Mouse (Mus musculus) heart, adult 2 months (tissue): ENCODE results near the gene Elmo1.
A peak's percentile ranks its signal among the peaks of the same experiment; 100 is the strongest.

ENCODE experiments used
- CTCF ChIP-seq: fragments of 200-600 bp; IDR thresholded peaks from 2 replicates; pipeline ENCODE4 v1.8.1; 2022; ENCODE audit warnings: antibody characterized with exemption, mild to moderate bottlenecking, moderate library complexity
- EP300 ChIP-seq: fragments of 200-500 bp; IDR thresholded peaks from 2 replicates; pipeline ENCODE4 v1.6.1; 2011; ENCODE audit warnings: low read depth, low read length, control low read depth; ENCODE audit not compliant: insufficient read depth
- POLR2A ChIP-seq: fragments of 200-500 bp; IDR thresholded peaks from 2 replicates; pipeline ENCODE4 v1.6.1; 2011; ENCODE audit warnings: mild to moderate bottlenecking, low read depth, low read length, control low read depth; ENCODE audit not compliant: insufficient read depth

- TF ChIP-seq POLR2A (no peak), CTCF (peak; percentile 16; the same call in 1 of the 2 replicates), EP300 (no peak)
These were observed 24.9 kb downstream of the Elmo1 start for GRCm38 (mm10) chr13:20115131-20115907.
